Mouse (Mus musculus) limb, embryonic 12.5 days (tissue): ENCODE data around the gene Lrfn2. TPM values are rescaled to one million over a fixed set of nuclear protein-coding genes. Genes with fewer than 3 reads are reported as not detected.

Source experiments
- ATAC-seq: fragments of 200-750 bp; cut with Nextera tagmentation; 2 replicates; pipeline ENCODE4 v1.8.0; 2017; ENCODE audit warnings: low read depth, moderate TSS enrichment; ENCODE audit not compliant: insufficient number of reproducible peaks, insufficient read depth, low FRiP score, low TSS enrichment
- H3K27ac ChIP-seq: fragments of 300-500 bp; sonication (generic); 2 replicates; pipeline ENCODE4 v1.5.1; 2016; ENCODE audit warnings: mild to moderate bottlenecking, moderate library complexity
- H3K27me3 ChIP-seq: fragments of 300-500 bp; sonication (generic); 2 replicates; pipeline ENCODE4 v1.6.1; 2016; ENCODE audit warnings: mild to moderate bottlenecking, moderate library complexity
- H3K36me3 ChIP-seq: fragments of 300-500 bp; sonication (generic); 2 replicates; pipeline ENCODE4 v1.6.1; 2016; ENCODE audit warnings: mild to moderate bottlenecking, moderate library complexity
- H3K4me1 ChIP-seq: fragments of 300-500 bp; sonication (generic); replicated peaks from 2 replicates; pipeline ENCODE4 v1.6.1; 2016
- H3K4me2 ChIP-seq: fragments of 300-500 bp; sonication (generic); 2 replicates; pipeline ENCODE4 v1.6.1; 2016; ENCODE audit warnings: mild to moderate bottlenecking, moderate library complexity
- H3K4me3 ChIP-seq: fragments of 300-500 bp; sonication (generic); replicated peaks from 2 replicates; pipeline ENCODE4 v1.5.1; 2016; ENCODE audit warnings: mild to moderate bottlenecking
- H3K9ac ChIP-seq: fragments of 300-500 bp; sonication (generic); replicated peaks from 2 replicates; pipeline ENCODE4 v1.6.1; 2016; ENCODE audit warnings: mild to moderate bottlenecking, moderate library complexity
- H3K9me3 ChIP-seq: fragments of 300-500 bp; sonication (generic); 2 replicates; pipeline ENCODE4 v1.6.1; 2016; ENCODE audit warnings: mild to moderate bottlenecking, moderate library complexity
- WGBS: fragments of 180-500 bp; shearing (Covaris S2); methylation state at CpG from one replicate; pipeline ENCODE4 v1.1.7; 2016; 5-methylcytosine and 5-hydroxymethylcytosine counted together
- polyA plus RNA-seq: library from polyadenylated mRNA; unstranded; fragments of >200 nt; fragmentation: Nextera tagmentation; extraction: Ambion mirVana; gene quantifications from 2 replicates; pipeline ENCODE4 v1.2.1, GENCODE M21; 2016

The Lrfn2 gene
- polyA plus RNA-seq, 1 experiment from 2014 or later = 0.19 TPM

DNA sequence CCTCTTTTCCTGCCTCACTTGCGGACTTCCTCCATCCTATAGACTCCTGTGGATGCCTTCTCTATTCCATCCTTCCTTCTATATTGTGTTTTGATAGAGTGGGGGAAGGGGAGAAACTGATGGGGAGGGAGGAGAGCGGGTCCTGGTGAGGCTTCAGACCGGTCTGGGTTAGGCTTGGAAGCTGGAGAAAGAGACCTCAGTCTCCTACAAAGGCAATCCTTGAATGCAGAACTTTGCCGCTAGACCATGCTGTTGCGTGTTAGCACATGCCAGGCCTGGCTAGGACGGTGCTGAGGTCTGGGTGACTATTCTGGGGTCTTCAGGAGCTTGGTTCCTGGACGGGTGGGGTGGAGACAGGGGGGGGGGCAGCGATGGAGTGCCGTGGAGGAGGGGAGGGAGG lies 737 bp downstream of the Lrfn2 start:
- Histone ChIP-seq H3K4me2 (peak overlapping the region; percentile 77), H3K4me1 (peaks cover 3% of the 10 kb centered on the region), H3K36me3 (no peaks in the 10 kb centered on the region), H3K27me3 (peaks cover 47% of the 10 kb centered on the region), H3K9me3 (no peaks in the 10 kb centered on the region), H3K27ac (no peak overlapping the region), H3K4me3 (peak overlapping the region; percentile 48), H3K9ac (peak overlapping the region; percentile 64; the same call in 1 of the 2 replicates)
- 4% methylated on average over 9 of the region's 9 CpGs for WGBS
- no peak for ATAC-seq

DNA sequence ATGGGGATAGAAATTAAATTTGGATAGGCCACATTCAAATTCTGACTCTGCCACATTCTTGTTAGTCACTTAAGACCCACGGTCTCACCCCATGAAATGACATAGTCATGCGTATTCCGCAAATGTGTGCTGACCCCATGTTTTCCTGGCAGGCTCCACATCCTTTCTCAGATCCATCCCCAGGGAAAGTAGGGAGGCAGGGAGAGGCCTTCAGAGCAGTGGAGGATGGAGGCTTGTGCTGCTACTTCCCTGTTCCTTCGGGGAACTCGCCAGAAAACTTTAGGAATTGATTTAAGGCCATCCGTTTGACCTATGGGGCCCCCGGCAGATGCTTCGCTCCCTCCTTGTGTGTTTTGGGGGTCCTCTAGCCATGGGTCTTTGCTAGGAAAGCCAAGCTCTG lies 3.0 kb downstream of the Lrfn2 start:
- H3K4me2 ChIP-seq = no peak overlapping the region
- no peak overlapping the region for H3K9ac ChIP-seq
- no peak overlapping the region for H3K27ac ChIP-seq
- H3K36me3 ChIP-seq = no peaks in the 10 kb centered on the region
- peaks cover 3% of the 10 kb centered on the region for H3K4me1 ChIP-seq
- ATAC-seq = no peak
- H3K4me3 ChIP-seq = no peak overlapping the region
- H3K27me3 ChIP-seq = peaks cover 38% of the 10 kb centered on the region
- WGBS = 78% methylated on average over 8 of the region's 8 CpGs
- H3K9me3 ChIP-seq = no peaks in the 10 kb centered on the region

DNA sequence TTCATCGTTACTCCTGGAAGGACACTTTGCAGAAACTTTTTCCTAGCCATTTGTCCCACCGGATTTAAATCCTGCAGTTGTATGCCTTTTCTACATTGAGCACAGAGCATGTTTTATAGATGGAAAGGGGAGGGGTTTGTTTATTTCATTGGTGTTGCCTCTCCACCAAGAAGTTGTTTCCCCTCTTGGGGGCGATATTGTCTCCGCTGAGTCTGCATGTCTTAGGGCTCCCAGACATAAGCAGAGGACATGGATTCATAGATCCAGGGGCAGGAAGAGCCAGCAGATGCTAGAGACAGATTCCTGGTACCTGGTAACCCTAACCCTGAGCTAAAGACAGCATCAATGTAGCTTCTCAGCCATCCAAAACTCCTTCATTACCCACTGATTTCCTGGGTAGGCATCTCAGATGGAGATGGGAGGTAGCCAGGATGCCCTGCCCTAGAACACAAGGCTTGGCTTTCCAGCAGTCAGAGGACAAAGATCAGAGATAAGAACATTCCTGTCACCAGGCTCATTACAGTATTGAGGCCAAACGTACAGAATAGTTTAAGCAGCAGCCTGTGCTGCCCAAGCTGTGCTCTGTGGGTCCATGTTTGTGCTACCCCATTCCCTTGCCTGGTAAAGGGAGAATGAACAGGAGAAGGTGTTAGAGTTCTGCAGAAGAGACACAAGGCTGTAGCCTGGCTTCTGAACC lies 4.4 kb downstream of the Lrfn2 start:
- Histone ChIP-seq H3K4me2 (no peak overlapping the region), H3K27me3 (peaks cover 29% of the 10 kb centered on the region), H3K36me3 (no peaks in the 10 kb centered on the region), H3K9me3 (no peaks in the 10 kb centered on the region), H3K4me1 (peaks cover 3% of the 10 kb centered on the region), H3K27ac (no peak overlapping the region), H3K4me3 (no peak overlapping the region), H3K9ac (no peak overlapping the region)
- WGBS = 56% methylated on average over 5 of the region's 5 CpGs
- no peak for ATAC-seq

- H3K4me2 ChIP-seq = no peak overlapping the region
- no peak for ATAC-seq
- no peaks in the 10 kb centered on the region for H3K9me3 ChIP-seq
- H3K36me3 ChIP-seq = no peaks in the 10 kb centered on the region
- WGBS = 73% methylated on average over 7 of the region's 7 CpGs
- no peaks in the 10 kb centered on the region; the same call in 1 of the 2 replicates for H3K4me1 ChIP-seq
- H3K27ac ChIP-seq = no peak overlapping the region
- H3K27me3 ChIP-seq = peaks cover 9% of the 10 kb centered on the region
- no peak overlapping the region for H3K4me3 ChIP-seq
- no peak overlapping the region for H3K9ac ChIP-seq
Measured at GRCm38 (mm10) chr17:48938711-48939220, 6.6 kb downstream of the Lrfn2 start.

DNA sequence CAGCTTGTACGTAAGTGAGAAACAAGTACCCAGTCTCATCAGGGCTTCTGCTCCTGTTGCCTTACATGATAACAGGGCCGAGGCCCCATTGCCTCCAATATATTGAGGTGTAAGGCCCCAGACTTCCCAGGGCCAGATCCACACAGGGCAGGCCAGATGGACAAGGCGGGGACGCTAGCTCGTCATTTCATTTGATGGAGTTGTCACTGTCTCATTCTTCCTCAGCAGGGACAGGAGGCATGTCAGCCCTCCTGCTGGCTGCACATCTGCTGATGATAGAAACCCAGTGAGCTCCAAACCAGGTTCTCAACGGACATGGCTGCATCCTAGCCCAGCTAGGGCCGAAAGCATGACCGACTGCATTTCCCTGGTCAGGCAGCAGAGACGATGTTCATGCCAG lies 14.1 kb downstream of the Lrfn2 start:
- ATAC-seq = no peak
- 63% methylated on average over 9 of the region's 9 CpGs for WGBS
- Histone ChIP-seq H3K4me2 (no peak overlapping the region), H3K9ac (no peak overlapping the region), H3K27ac (no peak overlapping the region), H3K4me3 (no peak overlapping the region), H3K36me3 (no peaks in the 10 kb centered on the region), H3K27me3 (no peaks in the 10 kb centered on the region), H3K9me3 (no peaks in the 10 kb centered on the region), H3K4me1 (no peaks in the 10 kb centered on the region)

- H3K4me1 ChIP-seq = no peaks in the 10 kb centered on the region
- H3K4me3 ChIP-seq = no peak overlapping the region
- H3K36me3 ChIP-seq = no peaks in the 10 kb centered on the region
- 19% methylated on average over 3 of the region's 3 CpGs for WGBS
- no peaks in the 10 kb centered on the region for H3K9me3 ChIP-seq
- H3K27ac ChIP-seq = no peak overlapping the region
- H3K9ac ChIP-seq = no peak overlapping the region
- no peak for ATAC-seq
- H3K4me2 ChIP-seq = no peak overlapping the region
- H3K27me3 ChIP-seq = no peaks in the 10 kb centered on the region
Measured at GRCm38 (mm10) chr17:48946765-48947164, 14.6 kb downstream of the Lrfn2 start.

GRCm38 (mm10) chr17:48951250-48951649 lies 19.1 kb downstream of the Lrfn2 start:
- WGBS = 81% methylated on average over 1 of the region's 1 CpGs
- Histone ChIP-seq H3K9ac (no peak overlapping the region), H3K4me2 (no peak overlapping the region), H3K4me1 (no peaks in the 10 kb centered on the region), H3K4me3 (no peak overlapping the region), H3K36me3 (no peaks in the 10 kb centered on the region), H3K9me3 (no peaks in the 10 kb centered on the region), H3K27ac (no peak overlapping the region), H3K27me3 (no peaks in the 10 kb centered on the region)
- no peak for ATAC-seq

- WGBS = 76% methylated on average over 7 of the region's 7 CpGs
- Histone ChIP-seq H3K9ac (no peak overlapping the region), H3K4me3 (no peak overlapping the region), H3K36me3 (no peaks in the 10 kb centered on the region), H3K9me3 (no peaks in the 10 kb centered on the region), H3K4me1 (peaks cover 9% of the 10 kb centered on the region), H3K27me3 (no peaks in the 10 kb centered on the region), H3K4me2 (no peak overlapping the region), H3K27ac (no peak overlapping the region)
- ATAC-seq = no peak
Measured at GRCm38 (mm10) chr17:48956033-48956631, 24.0 kb downstream of the Lrfn2 start.

DNA sequence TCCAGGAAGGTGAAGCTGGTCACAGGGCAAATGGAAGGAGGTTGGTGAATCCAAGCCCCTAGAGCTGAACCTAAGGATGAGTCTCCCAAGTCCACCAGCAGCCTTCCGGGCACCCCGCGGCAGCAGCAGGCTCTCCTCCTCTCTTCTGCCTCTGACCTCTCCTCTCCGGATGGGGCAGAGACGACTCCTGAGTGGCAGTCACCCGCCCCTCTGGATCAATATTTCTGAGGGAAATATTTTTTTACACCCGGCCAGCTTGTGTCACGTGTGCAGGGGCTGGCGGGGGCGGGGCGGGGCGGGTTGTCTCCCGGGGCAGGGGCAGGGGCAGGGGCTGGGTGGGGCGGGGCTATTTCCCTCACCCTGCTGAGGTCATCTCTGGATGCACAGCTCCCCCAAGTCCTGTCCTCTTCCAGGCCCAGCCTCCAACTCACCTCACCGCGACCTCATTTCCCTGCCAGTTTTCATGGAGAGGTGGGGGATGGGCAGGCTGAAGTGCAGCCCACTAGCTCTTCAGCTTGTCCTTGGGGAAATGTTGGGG lies 28.1 kb downstream of the Lrfn2 start:
- Histone ChIP-seq H3K4me1 (peaks cover 9% of the 10 kb centered on the region), H3K4me3 (peak overlapping the region; percentile 25), H3K4me2 (peak overlapping the region; percentile 50), H3K27me3 (no peaks in the 10 kb centered on the region), H3K27ac (no peak overlapping the region), H3K9me3 (no peaks in the 10 kb centered on the region), H3K9ac (no peak overlapping the region), H3K36me3 (no peaks in the 10 kb centered on the region)
- ATAC-seq = peak; percentile 68
- WGBS = 6% methylated on average over 16 of the region's 16 CpGs

DNA sequence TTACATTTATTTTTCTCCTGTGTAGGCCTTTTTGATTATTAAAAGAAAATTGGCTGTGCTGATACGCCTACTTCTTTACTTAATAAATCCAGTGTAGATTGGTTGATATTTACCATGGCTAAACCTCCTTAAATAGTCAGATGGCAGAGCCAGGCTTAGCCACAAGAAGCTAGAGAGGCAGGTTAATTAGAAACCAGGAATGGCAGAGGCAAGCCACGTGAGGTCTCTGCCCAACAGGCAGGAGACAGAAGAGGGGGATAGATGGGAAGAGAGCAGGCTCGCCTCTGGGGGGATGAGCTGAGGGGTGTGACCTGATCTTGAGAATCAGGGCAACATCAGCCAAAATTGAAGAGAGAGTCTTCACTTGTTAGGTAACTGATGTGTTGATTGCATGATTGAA lies 30.5 kb downstream of the Lrfn2 start:
- Histone ChIP-seq H3K27ac (no peak overlapping the region), H3K9me3 (no peaks in the 10 kb centered on the region), H3K36me3 (no peaks in the 10 kb centered on the region), H3K9ac (no peak overlapping the region), H3K27me3 (no peaks in the 10 kb centered on the region), H3K4me2 (no peak overlapping the region), H3K4me1 (peaks cover 9% of the 10 kb centered on the region), H3K4me3 (no peak overlapping the region)
- no peak for ATAC-seq
- 59% methylated on average over 3 of the region's 3 CpGs for WGBS

GRCm38 (mm10) chr17:48963740-48964139 lies 31.6 kb downstream of the Lrfn2 start:
- 75% methylated on average over 9 of the region's 9 CpGs for WGBS
- H3K4me1 ChIP-seq = peaks cover 9% of the 10 kb centered on the region
- no peak overlapping the region for H3K4me2 ChIP-seq
- H3K36me3 ChIP-seq = no peaks in the 10 kb centered on the region
- no peak overlapping the region for H3K4me3 ChIP-seq
- no peaks in the 10 kb centered on the region for H3K9me3 ChIP-seq
- no peak for ATAC-seq
- H3K27me3 ChIP-seq = no peaks in the 10 kb centered on the region
- no peak overlapping the region for H3K27ac ChIP-seq
- H3K9ac ChIP-seq = no peak overlapping the region
